Mouse (Mus musculus) spleen, adult 12 weeks (tissue): Measurements from ENCODE around the gene 2310034G01Rik.

Experiments
- DNase-seq: peaks from one replicate; pipeline ENCODE4 v3.0.0; 2022; ENCODE audit warnings: low spot score

Gene 2310034G01Rik

DNA sequence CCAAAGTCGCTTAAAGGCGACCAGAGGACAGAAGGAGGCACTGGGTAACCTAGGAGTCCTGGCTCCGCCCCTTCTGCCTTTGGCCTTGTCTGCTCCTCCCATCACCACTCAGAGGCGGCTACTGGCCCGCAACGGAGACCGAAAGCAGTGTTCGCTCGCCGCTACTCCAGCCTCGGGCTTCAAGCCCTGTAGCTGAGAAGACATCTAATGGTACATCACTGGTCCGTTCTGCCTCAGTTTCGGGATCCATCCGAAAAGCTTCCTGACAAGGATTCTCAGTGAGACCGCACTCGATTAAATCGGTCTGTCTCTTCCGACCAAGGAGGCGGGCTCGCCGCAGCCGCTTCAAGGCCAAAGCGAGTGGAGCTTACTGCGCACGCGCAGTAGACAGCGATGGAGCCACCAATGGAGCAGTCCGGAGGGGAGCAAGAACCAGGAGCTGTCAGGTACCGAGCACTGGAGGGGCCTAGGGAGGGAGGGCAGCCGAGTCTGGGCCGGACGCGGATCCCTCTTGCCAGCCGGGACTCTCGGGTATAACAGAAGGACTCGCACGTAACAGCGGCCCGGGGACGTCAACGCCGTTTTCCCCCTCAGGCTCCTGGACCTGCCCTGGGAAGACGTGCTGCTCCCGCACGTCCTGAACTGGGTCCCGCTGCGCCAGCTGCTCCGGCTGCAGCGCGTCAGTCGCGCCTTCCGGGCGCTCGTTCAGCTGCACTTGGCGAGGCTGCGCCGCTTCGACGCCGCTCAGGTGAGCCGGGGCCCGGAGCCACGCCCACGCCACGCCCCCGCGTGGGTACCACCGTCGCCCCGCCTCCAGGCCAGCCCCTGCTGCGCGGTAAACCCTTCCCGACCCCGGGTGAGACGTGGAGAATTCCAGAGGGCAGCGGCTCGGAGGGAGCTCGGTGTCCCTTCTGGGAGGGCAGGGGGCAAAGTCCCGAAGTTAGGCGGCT, 21.7 kb downstream of the 2310034G01Rik start, which contains the start of gene Fbxl15:
Gene Fbxl15 (plus strand): TSS at position 104 of the 950 bp plus-strand sequence.
- peak; percentile 90 for DNase-seq

DNA sequence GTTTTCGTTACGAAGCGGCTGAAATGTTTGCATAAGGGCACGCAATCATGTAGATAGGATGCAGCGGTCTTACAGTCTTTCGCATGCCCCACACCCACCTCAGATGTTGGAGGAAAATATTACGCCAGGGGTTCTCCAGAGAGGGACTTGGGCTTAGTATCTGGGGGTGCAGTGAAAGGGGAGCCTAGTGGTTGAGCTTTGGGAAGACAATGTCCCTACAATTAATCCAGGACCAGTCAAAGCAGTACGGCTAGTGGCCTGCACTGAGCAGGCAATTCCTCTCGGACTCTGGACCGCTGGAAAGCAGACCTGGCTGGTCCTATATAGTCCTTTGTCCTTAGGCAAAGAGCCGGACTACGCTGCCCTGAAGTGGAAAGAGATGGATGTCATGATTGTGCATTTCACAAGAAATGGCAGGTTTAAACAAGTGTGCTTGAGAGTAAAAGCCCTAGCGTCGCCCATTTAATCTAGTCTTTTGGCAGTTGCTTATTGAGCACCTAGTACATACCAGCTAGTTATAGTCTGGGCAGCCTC, 22.5 kb downstream of the 2310034G01Rik start:
- no peak for DNase-seq

DNA sequence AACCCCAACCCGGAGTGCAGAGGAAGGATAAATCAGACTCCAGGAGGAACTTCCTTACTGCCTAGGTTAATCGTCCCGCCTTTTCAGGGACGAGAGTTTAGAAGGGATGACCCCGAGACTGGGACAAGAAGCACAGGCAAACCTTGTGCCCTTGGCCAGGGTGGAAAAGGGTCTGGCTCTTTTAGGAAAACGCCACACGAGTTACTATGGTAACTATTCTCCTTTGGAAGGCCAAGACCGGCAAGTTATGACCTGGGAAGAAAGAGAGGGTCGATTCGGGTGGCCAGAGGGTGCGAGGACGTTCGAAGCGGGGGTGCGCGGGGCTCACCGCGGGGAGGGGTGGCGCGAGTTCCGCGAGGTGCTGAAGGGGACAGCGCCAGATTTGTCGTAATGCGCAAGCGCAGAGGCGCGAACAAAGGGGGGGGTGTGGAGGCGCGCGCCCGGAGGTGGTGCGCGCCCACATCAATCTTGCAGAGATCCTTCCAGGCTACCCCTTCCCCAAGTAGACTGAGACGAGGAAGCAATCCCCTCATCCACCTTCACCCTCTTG, 23.3 kb downstream of the 2310034G01Rik start, which contains the start of gene Psd:
Gene Psd (minus strand): TSS at position 401 of the 550 bp plus-strand sequence.
- DNase-seq = peak; percentile 45

DNA sequence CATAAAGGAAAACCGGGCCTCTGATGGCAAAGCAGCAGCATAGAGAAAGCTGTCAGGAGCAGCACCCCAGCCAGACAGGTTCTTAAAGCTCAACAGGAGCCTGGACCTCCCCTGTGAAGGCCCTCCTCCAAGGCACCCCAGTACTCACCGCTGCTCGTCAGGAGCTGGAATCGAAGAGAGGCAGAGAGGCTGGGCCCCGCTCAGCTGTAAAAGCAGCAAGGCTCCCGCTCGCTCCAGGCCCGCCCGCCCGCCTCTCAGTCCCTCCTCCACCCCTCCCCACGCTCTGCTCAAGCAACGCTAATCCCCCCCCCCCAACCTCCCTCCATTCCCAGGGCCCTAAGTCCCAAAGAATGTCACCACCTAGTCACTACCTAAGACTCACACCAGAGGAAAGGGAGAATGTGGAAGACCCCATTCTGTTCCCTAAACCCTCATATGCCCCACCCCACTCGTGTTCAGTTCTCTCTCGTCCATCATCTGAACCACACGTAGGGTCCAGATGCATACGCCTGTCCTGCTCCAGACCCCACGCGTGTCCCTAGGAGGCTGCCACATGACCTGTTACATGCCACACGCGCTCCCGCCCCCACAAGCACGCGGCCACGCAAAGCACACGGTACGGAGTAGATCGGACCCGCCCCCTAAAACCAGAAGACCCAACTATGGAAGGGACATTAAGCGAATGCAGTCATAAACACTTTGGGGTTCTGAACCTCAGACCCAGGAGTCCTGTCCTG, 23.9 kb downstream of the 2310034G01Rik start:
- DNase-seq = no peak

DNA sequence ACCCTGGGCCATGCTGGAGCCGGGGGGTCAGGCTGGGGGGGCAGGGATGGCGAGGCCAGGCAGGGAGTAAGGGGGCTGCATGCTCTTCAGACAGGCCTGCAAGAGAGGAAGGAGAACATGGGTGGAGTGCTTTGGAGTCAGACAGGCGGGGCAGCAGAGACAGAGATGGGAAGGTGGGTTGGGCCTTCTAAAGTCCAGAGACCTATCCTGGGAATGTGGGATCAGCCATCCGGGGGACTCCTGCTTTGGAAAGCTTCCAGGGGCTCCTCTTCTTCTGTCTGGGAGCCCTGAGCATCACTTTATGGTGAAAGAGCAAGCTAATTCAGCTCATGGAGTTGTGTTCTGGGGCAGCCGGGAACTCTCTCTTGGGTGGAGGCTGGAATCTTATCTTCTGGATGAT, 25.2 kb downstream of the 2310034G01Rik start:
- no peak for DNase-seq

DNA sequence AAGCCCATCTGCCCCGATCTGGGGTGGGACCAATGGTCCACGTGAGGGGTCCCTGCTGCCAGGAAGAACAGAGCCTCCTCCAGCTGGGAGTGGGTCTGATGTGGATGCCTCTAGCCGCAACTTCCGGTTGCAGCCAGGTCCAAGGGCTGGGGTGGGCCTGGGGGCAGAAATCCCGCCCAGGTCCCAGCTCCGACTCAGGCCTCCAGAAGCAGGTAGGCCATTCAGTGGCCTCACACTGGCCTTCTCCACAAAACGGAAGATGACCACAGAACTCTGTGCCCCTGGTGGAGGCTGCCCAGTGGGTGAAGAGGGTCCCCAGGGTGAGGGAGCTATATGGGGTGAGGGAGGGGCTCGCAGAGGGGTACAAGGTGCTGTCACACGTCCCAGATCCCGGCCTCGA, 25.7 kb downstream of the 2310034G01Rik start:
- no peak for DNase-seq

DNA sequence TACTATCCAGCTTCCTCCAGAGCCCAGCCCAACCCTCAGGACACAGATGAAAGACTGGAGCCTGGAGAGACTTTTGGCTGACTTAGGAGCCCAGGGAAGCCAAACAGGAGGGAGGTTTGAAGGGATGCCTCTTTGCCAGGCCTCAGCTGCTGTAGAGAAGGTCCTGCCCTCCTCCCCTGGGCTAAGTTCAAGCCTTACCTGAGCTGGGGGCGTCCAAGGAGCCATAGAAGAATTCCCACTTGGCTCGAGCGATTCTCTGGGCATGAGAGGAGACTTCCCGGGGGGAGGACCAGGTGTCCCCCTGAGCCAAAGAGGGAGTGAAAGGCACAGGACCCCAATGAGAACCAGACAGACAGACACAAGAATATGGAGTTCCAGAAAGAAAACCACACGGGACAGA, 26.4 kb downstream of the 2310034G01Rik start:
- DNase-seq = no peak

DNA sequence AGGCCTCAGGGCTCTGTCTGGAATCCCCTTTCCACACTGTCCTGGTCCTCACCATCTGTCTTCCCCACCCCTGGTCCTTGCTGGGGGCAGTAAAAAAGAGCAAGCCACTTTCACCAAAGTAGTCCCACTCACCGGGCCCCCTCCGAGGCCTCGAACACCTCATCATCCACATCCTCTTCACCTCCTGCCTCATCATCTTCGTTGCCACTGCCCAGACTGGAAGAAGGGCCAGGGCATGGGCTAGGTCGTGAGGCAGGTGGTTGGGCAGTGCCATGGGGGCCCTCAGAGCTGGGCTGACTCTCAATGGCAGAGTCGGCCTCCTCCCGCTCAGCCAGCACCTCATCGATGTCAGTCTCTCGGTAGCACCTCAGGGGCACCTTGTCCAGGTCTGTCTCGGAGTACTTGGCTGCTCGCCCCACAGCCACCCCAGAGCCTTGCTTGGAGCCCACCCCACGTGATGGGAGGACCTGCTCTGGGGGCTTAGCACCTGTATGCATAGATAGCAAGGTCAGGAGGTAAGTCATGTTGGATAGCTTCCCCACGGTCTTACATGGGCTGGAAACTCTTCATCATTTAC, 27.0 kb downstream of the 2310034G01Rik start:
- DNase-seq = no peak

DNA sequence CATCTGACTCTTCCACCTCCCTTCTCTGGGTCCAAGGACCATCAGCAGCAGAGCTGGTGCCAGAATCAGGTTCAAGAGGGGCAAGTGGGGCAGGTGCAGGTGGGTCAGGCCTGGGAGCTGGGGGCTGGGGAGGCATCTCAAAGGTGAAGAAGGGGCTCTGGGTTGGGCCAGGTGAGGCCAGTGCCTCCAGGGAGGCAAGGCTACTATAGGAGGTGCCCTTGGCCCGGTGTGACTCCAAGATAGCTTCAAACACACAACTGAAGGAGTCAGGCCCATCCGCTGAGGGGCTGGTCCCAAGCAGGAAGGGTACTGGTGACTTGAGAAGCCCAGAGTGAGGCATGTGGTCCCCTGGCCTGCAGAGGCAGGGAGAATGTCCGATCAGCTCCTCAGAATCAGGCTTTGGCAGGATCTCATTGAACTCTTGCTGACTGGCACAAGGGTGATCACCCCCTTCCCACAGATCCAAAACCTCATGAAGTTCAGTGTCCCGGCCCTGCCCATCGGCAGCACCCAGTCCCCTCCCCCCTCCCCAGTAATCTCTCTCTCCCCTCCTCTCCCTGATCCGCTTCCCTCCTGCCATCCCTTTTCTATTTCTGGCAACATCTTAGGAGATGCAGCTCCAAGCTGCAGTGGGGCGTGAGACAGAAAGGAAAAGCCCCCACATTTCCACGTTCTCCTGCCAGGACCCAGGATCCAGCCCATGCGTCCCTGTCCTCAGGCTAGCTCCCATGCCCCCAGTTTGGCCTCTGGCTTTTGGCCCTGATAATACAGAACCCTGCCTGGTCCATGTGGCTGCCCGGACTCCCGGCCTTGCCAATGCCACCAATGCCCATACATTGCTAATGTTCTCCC, 27.7 kb downstream of the 2310034G01Rik start:
- no peak for DNase-seq

DNA sequence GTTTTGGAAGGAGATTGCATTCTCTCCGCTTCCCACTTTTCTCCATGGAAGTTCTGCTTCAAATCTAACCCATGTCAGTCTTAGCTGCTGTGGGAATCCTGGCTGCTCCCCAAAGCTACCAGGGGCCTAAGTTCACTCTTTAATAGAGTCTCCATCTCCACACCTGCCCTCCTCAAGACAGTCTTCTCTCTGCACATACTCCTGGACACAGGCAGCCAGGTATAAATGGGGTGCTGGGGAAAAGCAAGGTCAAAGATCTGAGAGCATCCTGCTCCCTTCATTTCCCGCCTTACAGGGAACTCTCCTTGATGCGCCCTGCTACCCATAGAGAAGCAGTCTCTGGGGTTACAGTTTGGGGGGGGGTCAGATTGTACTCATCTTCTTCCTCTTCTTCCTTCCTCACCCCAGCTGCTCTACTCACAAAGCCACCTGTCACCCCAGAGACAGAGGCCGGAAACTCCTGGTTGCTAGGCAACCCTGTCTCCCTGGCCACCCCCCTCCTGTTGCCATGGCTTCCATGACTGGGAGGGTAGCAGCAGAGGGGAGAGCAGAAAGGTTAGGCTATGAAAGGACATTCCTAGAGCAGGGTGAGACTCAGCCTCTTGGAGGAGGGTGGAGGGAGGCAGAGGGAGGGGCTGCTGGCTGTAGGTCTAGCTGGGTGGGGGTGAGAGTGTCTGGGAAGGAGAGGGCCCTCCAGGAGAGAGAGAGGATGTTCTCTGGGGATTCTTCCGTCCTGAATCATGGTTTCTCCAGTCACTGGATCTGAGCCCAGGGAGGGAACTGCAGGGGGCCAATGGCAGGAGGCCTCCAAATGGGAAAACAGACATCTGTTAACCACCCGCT, 28.8 kb downstream of the 2310034G01Rik start:
- no peak for DNase-seq

DNA sequence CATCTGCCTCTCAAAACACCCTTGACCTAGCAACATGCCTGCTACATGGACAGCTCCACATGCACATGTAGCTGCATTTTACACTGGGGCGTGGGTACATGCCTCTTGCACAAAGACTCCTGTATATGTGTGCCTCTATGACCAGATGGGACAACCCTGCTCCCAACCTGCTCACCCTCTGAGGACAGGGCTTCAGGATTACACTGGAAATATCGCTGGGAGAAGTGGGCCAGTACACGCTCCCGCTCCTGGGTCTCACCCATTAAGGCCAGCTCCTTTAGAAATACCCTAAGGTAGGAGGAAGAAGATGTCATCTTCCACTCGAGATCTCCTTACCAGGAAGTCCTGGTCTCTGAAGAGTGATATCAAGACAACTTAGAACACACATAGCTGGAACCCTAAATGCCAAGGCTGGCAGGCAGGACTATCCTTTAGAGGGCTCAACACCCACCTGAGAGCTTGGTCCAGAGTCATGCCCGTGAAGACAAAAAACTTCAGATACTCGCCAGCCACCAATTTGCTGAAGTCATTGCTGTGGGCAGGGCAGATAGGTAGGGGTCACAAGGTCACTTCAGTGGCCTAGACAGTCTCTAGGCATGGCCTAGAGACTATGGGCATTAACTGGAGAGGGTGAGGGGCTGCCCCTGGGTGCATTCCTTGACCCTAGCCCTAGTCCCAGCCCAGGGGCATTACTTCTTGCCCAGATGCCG, 29.9 kb downstream of the 2310034G01Rik start:
- no peak for DNase-seq

DNA sequence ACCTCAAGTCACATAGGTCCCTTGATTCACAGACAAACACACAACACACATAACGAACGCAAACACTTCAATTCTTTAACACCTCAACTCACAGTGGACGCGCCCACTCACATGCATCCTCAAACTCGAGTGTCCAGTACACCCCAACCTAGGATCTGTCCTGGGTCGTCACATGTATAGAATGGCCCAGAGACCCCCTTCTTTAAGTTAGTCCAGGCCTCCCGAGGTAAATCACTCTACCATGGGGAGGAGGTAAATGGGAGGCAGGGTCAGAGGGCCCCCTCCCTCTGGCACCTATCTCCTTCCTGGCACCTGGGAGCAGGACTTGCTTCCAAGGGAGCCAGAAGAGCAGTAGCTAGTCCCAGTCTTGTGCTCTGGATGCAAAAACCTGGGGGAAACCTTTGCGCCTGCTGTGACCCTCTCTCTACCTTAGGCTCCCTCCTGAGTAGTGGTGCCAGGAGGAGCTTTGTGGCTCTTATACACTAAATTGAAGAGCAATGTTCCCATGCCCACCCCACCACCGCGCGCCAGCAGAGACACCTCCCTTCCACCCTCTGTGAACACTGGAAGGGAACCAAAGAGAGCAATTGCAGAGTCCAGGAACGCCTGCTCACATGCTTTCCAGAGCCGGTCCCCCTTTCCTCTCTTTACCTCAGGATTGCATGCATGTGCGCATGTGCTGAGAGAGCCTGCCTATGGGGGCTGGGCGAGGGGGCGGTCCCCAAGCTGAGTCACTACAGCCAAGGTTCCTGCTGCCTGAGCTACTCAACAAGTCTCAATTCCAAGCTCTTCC, 31.3 kb downstream of the 2310034G01Rik start:
- no peak for DNase-seq

DNA sequence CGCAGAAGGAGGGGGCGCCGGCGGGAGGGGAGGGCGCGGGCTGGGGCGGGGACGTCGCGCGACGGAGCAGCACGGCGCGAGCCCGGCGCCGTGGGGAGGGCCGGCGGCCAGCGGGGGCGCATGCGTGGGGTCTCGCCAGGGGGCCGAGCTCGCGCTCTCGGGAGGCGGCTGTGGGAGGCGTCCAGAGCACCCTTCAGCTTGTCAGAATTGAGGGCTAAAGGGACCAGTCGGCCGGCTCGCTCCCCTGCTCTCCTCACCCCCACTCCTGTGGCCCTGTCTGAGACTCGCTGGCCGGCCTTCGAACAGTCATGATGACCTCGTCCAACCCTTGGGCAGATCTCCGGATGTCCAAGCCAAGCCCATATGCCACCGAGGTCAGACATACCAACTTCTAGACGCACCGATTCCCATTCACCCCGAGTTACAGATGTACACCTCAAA, 32.1 kb downstream of the 2310034G01Rik start:
- DNase-seq = no peak

DNA sequence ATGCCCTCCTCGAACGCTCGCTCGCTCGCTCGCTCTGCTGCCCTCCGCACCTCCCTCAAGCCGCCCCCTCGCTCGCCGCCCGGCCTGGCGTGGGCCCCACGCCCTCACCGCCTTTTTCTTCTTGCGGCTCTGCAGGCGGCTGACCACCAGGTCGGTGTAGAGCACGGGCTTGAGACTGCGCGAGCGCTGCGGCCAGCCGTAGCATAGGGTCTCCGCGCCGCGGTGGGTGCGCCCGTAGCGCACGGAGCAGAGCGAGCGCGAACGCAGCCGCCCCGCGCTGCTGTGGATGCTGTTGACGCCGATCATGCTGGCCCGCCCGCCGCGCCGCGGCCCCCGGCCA, 32.6 kb downstream of the 2310034G01Rik start:
- DNase-seq = no peak

DNA sequence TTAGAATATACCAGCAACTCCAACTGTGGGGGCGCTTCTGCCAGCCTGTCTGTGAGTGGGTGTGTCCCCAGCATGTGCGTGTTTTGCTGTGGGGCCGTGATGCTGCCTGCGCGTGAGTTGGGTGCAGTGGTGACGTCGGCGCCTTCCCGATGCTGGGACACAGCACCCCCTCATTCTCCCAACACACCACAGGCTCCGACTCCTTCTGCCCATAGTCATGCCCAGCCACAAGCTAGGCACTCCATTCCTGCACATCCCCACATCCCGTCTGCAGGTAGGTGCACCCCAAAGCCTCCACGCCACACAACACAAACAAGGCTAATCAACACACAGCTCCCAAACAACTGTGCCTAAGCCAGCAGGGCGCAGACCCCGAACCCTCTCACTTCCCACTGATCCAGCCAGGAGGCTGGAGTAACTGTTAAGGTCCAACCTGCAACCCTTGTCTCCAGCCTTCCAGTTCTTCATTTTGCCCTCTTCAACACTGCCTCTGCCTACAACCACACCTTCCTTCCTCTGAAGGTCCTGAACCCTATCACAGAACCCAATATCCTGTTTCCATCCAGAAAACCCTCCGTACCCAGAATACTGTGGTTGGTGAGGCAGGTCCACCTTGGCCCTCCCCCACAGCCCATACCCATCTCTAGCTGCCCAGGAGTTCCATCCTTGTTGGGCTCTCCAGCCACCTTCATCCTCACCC, 33.1 kb downstream of the 2310034G01Rik start:
- no peak for DNase-seq

DNA sequence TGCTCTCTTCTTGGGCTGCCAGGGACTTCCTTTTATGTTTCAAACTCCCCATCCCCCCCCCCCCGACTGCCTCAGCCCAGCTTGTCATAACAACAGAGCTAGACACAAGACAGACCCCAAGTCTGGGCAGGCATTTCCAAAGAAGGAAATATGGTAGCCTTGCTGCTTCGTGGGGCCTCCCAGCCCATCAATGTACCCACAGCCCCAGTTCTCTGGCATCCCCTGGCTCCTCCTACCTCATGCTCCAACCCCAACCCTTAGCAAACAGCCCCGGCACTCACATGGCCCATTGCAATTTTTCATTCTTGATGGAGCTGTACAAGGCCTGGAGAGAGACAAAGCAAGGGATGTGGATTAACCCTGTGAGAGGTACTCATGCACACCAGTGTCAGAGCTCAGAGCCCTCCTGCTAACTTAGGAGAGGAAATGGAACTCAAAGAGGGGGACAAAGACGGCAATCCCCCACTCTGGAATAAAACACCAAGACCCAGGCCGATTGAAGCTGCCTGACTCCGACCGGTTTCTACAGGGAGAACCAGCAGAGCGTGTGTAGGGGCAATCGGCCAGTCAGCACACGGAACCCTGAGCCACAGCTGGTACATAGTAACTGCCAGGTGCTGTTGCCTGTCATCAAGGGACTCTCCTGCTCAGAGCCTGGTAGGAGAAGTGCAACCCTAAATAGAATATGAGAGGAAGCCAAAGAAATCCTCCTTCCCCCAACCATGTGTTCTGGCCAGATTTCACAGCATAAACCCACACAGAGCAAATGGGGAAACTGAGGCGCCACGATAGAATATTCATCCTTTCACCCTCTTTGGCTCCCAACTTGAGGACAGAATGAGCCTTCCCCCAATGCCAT, 34.1 kb downstream of the 2310034G01Rik start:
- DNase-seq = no peak
